ENCODE assay signal across 7 mouse cellular contexts in genomic region chr6:40324897-40325841, GRCm38 (mm10). TPM values are rescaled to one million over a fixed set of nuclear protein-coding genes. Genes with fewer than 3 reads are reported as not detected.
DNase-seq lines count a peak whose midpoint lies in the region; ATAC-seq lines count a peak whose summit lies in the region.

Gene Agk (plus strand): TSS chr6:40325172.

- 2% methylated on average over 52 of the region's 52 CpGs for WGBS in embryonic facial prominence, embryonic 11.5 days
- 3% methylated on average over 52 of the region's 52 CpGs for WGBS in limb, embryonic 11.5 days
- 3% methylated on average over 52 of the region's 52 CpGs for WGBS in midbrain, embryonic 14.5 days

- ATAC-seq in embryonic facial prominence, embryonic 11.5 days (replicated peaks; ENCODE audit: insufficient number of reproducible peaks, low FRiP score, low TSS enrichment, low read depth), result peak; percentile 95
- peak; percentile 94 for ATAC-seq in limb, embryonic 11.5 days (ENCODE audit: insufficient number of reproducible peaks, low FRiP score, low TSS enrichment, low read depth)
- ATAC-seq in midbrain, embryonic 14.5 days (ENCODE audit: low FRiP score, low TSS enrichment), result peak; percentile 94

- H3K4me2 ChIP-seq in embryonic facial prominence, embryonic 11.5 days (ENCODE audit: low read depth, low read length), result peak within 1 kb of the TSS; percentile 21
- peak within 1 kb of the TSS; percentile 33 for H3K4me2 ChIP-seq in limb, embryonic 11.5 days (ENCODE audit: low read depth, severe bottlenecking)
- peak within 1 kb of the TSS; percentile 64 for H3K4me2 ChIP-seq in midbrain, embryonic 14.5 days (ENCODE audit: low read length)

- no peaks in the 10 kb centered on the region for H3K9me3 ChIP-seq in embryonic facial prominence, embryonic 11.5 days (replicated peaks; ENCODE audit: control insufficient read depth, low read length)
- H3K9me3 ChIP-seq in limb, embryonic 11.5 days (ENCODE audit: control insufficient read depth, low read length), result no peaks in the 10 kb centered on the region
- H3K9me3 ChIP-seq in midbrain, embryonic 14.5 days (ENCODE audit: control insufficient read depth, low read length), result no peaks in the 10 kb centered on the region

- DNase-seq in adrenal gland, postnatal 10 days, result peak; percentile 86
- peak; percentile 83 for DNase-seq in embryonic facial prominence, embryonic 11.5 days (ENCODE audit: low spot score)
- peak; percentile 97 for DNase-seq in heart, adult 11 months
- peak; percentile 75 for DNase-seq in kidney, adult 18-20 months
- DNase-seq in limb, embryonic 11.5 days (ENCODE audit: low spot score), result peak; percentile 88
- DNase-seq in midbrain, embryonic 14.5 days, result peak; percentile 88
- peak; percentile 54 to 66 for DNase-seq in spleen, adult 18-20 months

- no peaks in the 10 kb centered on the region for H3K27me3 ChIP-seq in embryonic facial prominence, embryonic 11.5 days (ENCODE audit: control insufficient read depth, insufficient read depth, low read length)
- no peaks in the 10 kb centered on the region for H3K27me3 ChIP-seq in limb, embryonic 11.5 days (ENCODE audit: control insufficient read depth, insufficient read depth, low read length)
- H3K27me3 ChIP-seq in midbrain, embryonic 14.5 days (ENCODE audit: control insufficient read depth, insufficient read depth, low read length), result no peaks in the 10 kb centered on the region

- H3K4me1 ChIP-seq in embryonic facial prominence, embryonic 11.5 days (ENCODE audit: control insufficient read depth, insufficient read depth, low read length), result no peaks in the 10 kb centered on the region
- H3K4me1 ChIP-seq in limb, embryonic 11.5 days (ENCODE audit: control insufficient read depth, insufficient read depth, low read length), result no peaks in the 10 kb centered on the region
- 0 out of 2 replicates have a peak, but pooled peaks cover 2% of the 10 kb centered on the region for H3K4me1 ChIP-seq in midbrain, embryonic 14.5 days (ENCODE audit: control insufficient read depth, insufficient read depth, low read length)

- peak within 1 kb of the TSS; percentile 68 for H3K4me3 ChIP-seq in embryonic facial prominence, embryonic 11.5 days (ENCODE audit: low read depth, low read length)
- peak within 1 kb of the TSS; percentile 65 for H3K4me3 ChIP-seq in limb, embryonic 11.5 days (ENCODE audit: low read depth, low read length)
- H3K4me3 ChIP-seq in midbrain, embryonic 14.5 days (replicated peaks; ENCODE audit: low read depth, low read length), result peak within 1 kb of the TSS; percentile 72

- H3K36me3 ChIP-seq in embryonic facial prominence, embryonic 11.5 days (replicated peaks; ENCODE audit: control insufficient read depth, insufficient read depth, low read depth, low read length), result no peaks in the 10 kb centered on the region
- no peaks in the 10 kb centered on the region for H3K36me3 ChIP-seq in limb, embryonic 11.5 days (ENCODE audit: control insufficient read depth, insufficient read depth, low read length)
- H3K36me3 ChIP-seq in midbrain, embryonic 14.5 days (ENCODE audit: control insufficient read depth, insufficient read depth, low read length), result peaks cover 8% of the 10 kb centered on the region

- peak within 1 kb of the TSS; percentile 75 for H3K27ac ChIP-seq in embryonic facial prominence, embryonic 11.5 days (replicated peaks; ENCODE audit: low read depth, low read length)
- H3K27ac ChIP-seq in limb, embryonic 11.5 days (replicated peaks; ENCODE audit: low read depth, low read length), result peak within 1 kb of the TSS; percentile 66
- H3K27ac ChIP-seq in midbrain, embryonic 14.5 days (replicated peaks; ENCODE audit: low read depth, low read length), result peak within 1 kb of the TSS; percentile 87

- peak within 1 kb of the TSS; percentile 88 for H3K9ac ChIP-seq in embryonic facial prominence, embryonic 11.5 days (replicated peaks; ENCODE audit: low read length)
- H3K9ac ChIP-seq in limb, embryonic 11.5 days (ENCODE audit: low read length), result peak within 1 kb of the TSS; percentile 91
- H3K9ac ChIP-seq in midbrain, embryonic 14.5 days (replicated peaks; ENCODE audit: low read length), result peak within 1 kb of the TSS; percentile 80

RNA-seq across cellular contexts. Expression of gene Agk, which starts in this region (rescaled TPM):
- total RNA-seq in adrenal gland, postnatal 10 days (2021), result 10 to 100 TPM; 32.3 to 39.3 TPM
- 49.9 and 50.1 TPM in 2 replicates for polyA plus RNA-seq in embryonic facial prominence, embryonic 11.5 days (2014; fragmentation: Nextera tagmentation; extraction: Ambion mirVana)
- polyA plus RNA-seq in limb, embryonic 11.5 days (2014; fragmentation: Nextera tagmentation; extraction: Ambion mirVana), result 43.1 and 46.0 TPM in 2 replicates
- polyA plus RNA-seq in midbrain, embryonic 14.5 days (2014; fragmentation: Nextera tagmentation; extraction: Ambion mirVana), result 55.7 and 59.4 TPM in 2 replicates

Comparison
In these comparisons a context has a peak if more than half of its experiments do, and no peak if none do; other contexts are left out.
1. Peak in every context shown above with its lines: DNase-seq, ATAC-seq, H3K4me3 ChIP-seq and H3K27ac ChIP-seq.